Mouse (Mus musculus) embryo, embryonic 9.5 days (tissue): ENCODE measurements around the gene Sirt2.

Experiments
- DNase-seq: peaks from one replicate; pipeline ENCODE4 v3.0.0-alpha.2; 2017; ENCODE audit errors: extremely low spot score

Gene Sirt2

DNA sequence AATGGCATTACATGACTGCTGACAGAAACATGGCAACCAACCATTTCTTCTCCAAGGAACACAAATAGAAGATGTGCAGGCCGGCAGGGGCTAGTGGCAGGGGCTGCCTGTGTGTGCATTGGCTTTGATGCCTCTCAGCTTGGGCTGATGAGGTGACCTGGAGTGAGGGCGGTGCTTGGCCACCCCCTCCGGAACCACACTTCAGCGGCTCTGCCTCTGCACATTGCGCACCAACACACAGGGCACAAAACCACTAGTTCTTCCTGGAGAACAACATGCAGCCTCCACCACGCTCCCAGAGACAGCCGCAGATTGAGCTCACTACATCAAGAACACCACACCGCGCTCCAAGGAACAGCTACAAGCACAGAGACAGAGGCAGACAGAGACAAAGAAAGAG lies 49.7 kb downstream of the Sirt2 start:
- DNase-seq: no peak

- DNase-seq: no peak
Measured at GRCm38 (mm10) chr7:28816920-28817319, 50.4 kb downstream of the Sirt2 start.

DNA sequence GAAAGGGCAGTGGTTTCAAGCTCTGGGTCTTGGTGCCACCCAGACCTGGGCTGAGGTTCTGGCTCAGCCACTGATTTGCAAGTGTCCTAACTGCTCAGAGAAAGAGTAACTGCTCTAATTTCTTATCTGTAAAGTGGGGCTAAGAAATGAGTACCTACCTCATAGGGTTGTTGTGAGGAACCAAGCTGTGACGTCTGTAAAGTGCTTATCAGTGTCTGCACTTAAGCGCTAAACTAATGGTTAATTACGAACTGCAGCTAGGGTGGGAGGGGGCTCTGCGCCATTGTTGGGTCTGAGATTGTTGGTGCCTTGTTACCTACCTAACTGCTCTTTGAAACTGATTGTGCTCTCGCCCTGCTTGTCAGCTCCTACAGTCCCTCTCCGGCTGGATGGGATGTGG lies 51.0 kb downstream of the Sirt2 start:
- no peak for DNase-seq

DNA sequence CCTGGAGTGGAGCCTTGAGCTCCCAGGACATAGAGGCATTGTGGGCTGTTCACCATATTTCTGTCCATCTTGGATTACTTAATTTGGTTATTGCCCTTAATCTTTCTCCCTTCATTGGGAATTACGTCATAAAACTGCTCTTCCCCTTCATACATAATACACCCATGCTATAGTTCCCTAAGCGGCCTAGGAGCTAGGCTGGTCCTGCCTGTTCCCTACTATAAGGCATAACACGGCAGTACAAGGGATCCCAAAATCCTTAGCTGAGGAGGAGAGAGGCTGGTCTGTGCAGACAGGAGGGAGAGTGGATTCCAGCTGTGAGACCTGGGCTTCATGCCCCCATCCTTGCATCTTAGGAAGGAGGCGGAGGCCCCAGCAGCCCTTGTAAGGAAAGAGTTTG lies 51.4 kb downstream of the Sirt2 start:
- no peak for DNase-seq

- DNase-seq: no peak
Measured at GRCm38 (mm10) chr7:28818436-28818835, 51.9 kb downstream of the Sirt2 start.

DNA sequence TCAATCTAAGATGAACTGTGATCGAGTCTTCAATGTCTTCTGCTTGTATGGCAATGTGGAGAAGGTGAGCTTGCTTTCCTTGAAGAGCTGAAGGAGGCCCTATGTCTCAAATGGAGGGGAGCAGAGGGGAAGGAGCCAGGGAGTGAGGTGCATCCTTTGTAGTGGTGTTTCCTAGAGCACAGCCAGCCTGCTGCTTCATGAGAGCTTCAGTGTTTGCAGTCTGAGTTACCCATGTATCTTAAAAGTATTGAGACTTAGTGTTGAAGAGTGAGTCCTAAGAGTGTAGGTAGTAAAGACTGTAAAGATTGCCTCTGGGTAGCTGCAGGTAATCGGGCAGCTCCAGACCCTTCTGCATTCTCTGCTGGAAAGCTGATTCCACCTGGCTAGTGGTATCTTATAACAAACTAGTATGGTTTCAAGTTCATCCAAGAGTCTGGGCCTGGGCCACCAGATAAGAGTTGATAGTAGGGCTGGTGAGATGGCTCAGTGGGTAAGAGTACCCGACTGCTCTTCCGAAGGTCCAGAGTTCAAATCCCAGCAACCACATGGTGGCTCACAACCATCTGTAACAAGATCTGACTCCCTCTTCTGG lies 52.4 kb downstream of the Sirt2 start:
- DNase-seq: no peak

DNA sequence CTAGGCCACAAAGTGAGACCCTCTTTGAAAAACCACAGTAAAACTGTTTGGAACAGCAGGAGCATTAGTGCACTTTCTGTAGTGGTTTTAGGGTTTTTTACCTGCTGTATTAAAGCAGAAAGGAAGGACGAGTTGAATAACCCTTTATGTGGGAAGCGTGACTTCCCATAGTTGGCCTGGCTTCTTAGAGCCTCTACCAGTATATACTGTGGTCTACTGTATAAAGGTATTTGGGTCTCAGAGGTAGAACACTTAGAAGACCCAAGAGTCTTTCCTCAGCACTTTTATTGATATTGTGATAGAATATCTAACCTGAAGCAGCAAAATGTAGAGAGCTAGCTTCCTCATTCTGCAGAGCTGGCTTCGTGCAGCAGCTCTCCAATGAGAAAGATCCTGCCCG lies 53.0 kb downstream of the Sirt2 start:
- DNase-seq: no peak

DNA sequence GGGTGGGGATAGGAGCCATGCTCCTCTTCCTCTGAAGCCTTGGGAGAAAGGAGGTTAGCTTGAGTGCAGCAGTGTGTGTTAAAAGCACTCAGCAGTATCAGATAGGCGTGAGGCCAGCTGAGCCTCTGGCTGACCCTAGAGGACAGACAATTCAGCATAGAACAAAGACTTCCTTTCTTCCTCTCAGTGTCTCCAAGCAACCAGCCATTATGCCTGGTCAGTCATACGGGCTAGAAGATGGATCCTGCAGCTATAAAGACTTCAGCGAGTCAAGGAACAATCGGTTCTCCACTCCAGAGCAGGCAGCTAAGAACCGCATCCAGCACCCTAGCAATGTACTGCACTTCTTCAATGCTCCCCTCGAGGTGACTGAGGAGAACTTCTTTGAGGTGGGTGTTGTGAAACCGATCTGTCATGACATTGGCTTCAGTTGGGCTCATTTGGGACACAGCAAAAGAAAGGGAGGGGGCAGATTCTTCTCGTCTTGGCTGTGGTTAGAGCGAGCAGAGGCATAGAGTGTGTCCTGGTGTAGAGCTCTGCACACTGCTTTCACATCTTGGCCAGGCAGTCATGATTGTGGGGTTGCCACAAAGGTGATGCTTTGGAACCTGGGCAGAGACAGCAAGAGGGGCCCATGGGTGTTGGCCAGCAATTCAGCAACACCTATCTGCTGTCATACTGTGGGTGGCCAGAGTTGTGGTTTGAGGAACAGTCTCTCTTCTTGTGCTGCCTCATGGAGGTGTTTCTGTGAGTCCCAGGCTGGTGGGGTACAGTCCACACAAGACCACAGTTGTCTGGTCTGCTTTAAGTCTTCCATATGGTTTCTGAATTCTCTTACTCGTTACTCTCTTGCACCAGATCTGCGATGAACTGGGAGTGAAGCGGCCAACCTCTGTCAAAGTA lies 54.1 kb downstream of the Sirt2 start:
- DNase-seq: peak; percentile 59

- no peak for DNase-seq
Measured at GRCm38 (mm10) chr7:28821261-28821831, 54.8 kb downstream of the Sirt2 start.

- DNase-seq: no peak
Measured at GRCm38 (mm10) chr7:28822556-28822955, 56.0 kb downstream of the Sirt2 start.

- peak; percentile 37 for DNase-seq
Measured at GRCm38 (mm10) chr7:28822993-28823903, 56.7 kb downstream of the Sirt2 start.

- DNase-seq: no peak
Measured at GRCm38 (mm10) chr7:28823932-28824331, 57.4 kb downstream of the Sirt2 start.

GRCm38 (mm10) chr7:28824941-28825685 lies 58.6 kb downstream of the Sirt2 start, which contains the start of gene Ech1:
Gene Ech1 (plus strand): TSS chr7:28825217.
- DNase-seq: peak; percentile 87

DNA sequence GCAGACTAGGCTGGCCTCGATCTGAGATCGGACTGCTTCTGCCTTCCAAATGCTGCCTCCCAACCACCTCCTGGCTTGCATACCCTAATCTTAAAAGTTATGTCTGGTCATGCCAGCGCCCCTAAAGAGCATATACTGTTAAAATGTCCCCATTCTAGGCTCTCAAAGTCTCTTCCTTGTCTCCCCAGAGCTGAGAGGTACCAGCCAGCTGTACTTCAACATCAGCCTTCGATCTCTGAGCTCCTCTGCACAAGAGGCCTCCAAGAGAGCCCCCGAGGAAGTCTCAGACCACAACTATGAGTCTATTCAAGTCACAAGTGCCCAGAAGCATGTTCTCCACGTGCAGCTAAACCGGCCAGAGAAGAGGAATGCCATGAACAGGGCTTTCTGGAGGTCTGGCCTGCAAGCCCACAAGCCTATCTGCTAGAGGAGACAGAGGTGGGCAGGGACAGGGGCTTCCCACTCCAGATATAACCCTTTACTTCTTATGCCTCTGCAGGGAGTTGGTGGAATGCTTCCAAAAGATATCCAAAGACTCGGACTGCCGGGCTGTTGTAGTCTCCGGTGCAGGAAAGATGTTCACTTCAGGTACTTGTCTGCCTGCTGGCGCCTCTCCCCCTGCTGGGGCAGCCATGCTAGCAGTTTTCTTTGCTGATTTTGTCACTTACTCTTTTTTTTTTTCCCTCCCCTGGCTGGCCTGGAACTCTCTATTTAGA lies 59.3 kb downstream of the Sirt2 start:
- DNase-seq: no peak

GRCm38 (mm10) chr7:28826402-28826772 lies 59.9 kb downstream of the Sirt2 start:
- DNase-seq: no peak

GRCm38 (mm10) chr7:28827338-28827737 lies 60.8 kb downstream of the Sirt2 start:
- no peak for DNase-seq

DNA sequence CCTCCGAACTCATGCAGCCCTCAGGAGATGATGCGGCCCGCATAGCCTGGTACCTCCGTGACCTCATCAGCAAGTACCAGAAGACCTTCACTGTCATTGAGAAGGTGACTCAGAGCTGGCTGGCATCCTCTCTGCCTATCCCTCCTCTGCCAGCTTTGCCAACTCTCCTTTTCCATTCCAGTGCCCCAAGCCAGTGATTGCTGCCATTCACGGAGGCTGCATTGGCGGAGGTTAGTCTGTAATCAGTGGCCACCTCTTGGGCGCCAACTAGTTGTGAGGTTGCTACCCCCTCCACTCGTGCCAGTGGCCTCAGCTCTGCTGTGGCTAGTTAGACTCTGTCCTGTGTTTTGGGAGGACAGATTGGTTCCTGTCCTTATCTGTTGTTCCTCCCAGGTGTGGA lies 63.3 kb downstream of the Sirt2 start:
- DNase-seq: no peak

GRCm38 (mm10) chr7:28830981-28831380 lies 64.4 kb downstream of the Sirt2 start:
- no peak for DNase-seq

- no peak for DNase-seq
Measured at GRCm38 (mm10) chr7:28831411-28832125, 65.0 kb downstream of the Sirt2 start.

DNA sequence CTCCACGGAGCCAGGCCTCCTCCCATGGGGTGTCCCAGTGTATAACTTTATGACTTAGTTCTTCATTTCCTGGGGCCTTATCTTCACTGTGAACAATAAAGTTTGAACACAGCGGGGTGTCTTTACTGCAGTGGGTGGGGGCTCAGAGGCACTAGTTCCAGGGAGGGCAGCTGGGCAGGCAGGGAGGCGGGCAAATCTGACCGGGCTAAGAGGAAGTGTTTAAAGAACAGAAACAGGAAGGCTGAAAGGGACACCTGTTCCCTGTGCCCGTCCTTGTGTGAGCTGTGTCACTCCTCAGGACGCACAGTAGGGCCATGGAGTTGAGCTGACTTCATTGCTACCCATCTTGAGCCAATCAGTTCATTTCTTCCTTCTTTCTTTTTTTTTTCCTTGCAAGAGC lies 65.6 kb downstream of the Sirt2 start:
- DNase-seq: no peak
